Comparison of ENCODE assay signal across 16 mouse cellular contexts in the genomic region with DNA sequence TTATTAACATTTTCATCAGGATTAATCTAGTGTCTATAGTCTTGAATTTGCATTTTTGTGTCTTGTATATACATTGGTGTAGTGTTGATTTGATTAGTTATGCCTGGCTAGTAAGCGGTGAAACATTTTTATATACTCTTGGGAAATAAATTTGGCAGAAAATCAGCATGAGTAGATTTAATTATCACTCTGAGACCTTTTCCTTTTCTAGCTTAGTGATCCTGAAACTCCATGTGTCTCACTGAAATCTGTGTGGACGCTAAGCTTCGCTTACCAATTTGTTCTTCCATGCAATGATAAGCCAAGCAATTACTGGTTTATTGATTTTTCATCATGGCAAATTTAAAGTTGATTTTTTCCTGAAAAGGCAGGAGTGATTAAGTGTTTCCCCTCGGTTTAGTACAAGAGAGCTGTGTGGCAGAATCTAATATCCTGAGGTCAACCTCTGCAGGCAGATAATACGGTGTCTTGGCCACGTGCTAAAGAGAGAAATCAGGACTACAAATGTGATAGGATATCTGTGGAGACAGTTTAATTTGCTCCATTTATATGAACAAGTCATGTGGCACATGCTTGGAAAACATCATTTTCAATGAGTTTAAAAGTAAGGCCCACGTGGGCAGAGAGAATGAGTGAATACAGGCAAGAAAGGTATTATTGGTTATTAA.
A peak's percentile ranks its signal among the peaks of the same experiment; 100 is the strongest.
DNase-seq lines count a peak whose midpoint lies in the region; ATAC-seq and TF ChIP-seq lines count a peak whose summit lies in the region.
"Had no signal": no experiment of that assay in that cellular context is flagged by ENCODE, and none has a peak within 500 bp of the region (broad histone marks: within the 10 kb centered on the region; RNA-seq: fewer than 3 reads in every experiment).

No protein-coding gene starts in this region.

- 68% methylated on average over 7 of the region's 7 CpGs for WGBS in forebrain, embryonic 14.5 days
- WGBS in forebrain, postnatal 0 days, result 55% methylated on average over 7 of the region's 7 CpGs
- WGBS in embryonic facial prominence, embryonic 10.5 days, result 36% methylated on average over 7 of the region's 7 CpGs
- WGBS in hindbrain, postnatal 0 days, result 33% methylated on average over 7 of the region's 7 CpGs
- WGBS in neural tube, embryonic 14.5 days, result 26% methylated on average over 7 of the region's 7 CpGs

- no peak overlapping the region for H3K4me3 ChIP-seq in forebrain, embryonic 14.5 days (ENCODE audit: low read depth, low read length)
- no peak overlapping the region for H3K4me3 ChIP-seq in forebrain, postnatal 0 days (ENCODE audit: low read depth, low read length)
- H3K4me3 ChIP-seq in embryonic facial prominence, embryonic 10.5 days, result no peak overlapping the region
- no peak overlapping the region for H3K4me3 ChIP-seq in hindbrain, postnatal 0 days (ENCODE audit: low read length)
- no peak overlapping the region for H3K4me3 ChIP-seq in neural tube, embryonic 14.5 days (ENCODE audit: low read depth, low read length)
- H3K4me3 ChIP-seq: forebrain, embryonic 15.5 days; heart, adult 2 months had no signal

- peak; percentile 48 for DNase-seq in forebrain, embryonic 14.5 days (ENCODE audit: low spot score)
- no peak for DNase-seq in forebrain, postnatal 0 days
- peak; percentile 11 for DNase-seq in embryonic facial prominence, embryonic 10.5 days (ENCODE audit: low spot score)
- peak; percentile 34 for DNase-seq in hindbrain, postnatal 0 days (ENCODE audit: low spot score)
- DNase-seq in B cell, adult 2 months, result no peak
- no peak for DNase-seq in kidney, adult 18-20 months
- DNase-seq in kidney, adult 11 months, result no peak
- DNase-seq: cerebellum, postnatal 25 days; heart, adult 2 months; liver; lung, embryonic 14.5 days had no signal

- no peaks in the 10 kb centered on the region for H3K9me3 ChIP-seq in forebrain, embryonic 14.5 days (replicated peaks; ENCODE audit: control insufficient read depth, low read length)
- no peaks in the 10 kb centered on the region for H3K9me3 ChIP-seq in forebrain, postnatal 0 days (ENCODE audit: low read length)
- H3K9me3 ChIP-seq in embryonic facial prominence, embryonic 10.5 days, result no peaks in the 10 kb centered on the region
- H3K9me3 ChIP-seq in hindbrain, postnatal 0 days (ENCODE audit: low read length), result no peaks in the 10 kb centered on the region
- H3K9me3 ChIP-seq in neural tube, embryonic 14.5 days (ENCODE audit: control insufficient read depth, low read length), result no peaks in the 10 kb centered on the region
- H3K9me3 ChIP-seq: forebrain, embryonic 15.5 days had no signal

- H3K9ac ChIP-seq in forebrain, embryonic 14.5 days (ENCODE audit: low read length), result no peak overlapping the region
- H3K9ac ChIP-seq in forebrain, postnatal 0 days, result no peak overlapping the region
- no peak overlapping the region for H3K9ac ChIP-seq in hindbrain, postnatal 0 days (replicated peaks; ENCODE audit: low read length)
- no peak overlapping the region for H3K9ac ChIP-seq in neural tube, embryonic 14.5 days (replicated peaks; ENCODE audit: low read depth, low read length)
- H3K9ac ChIP-seq: forebrain, embryonic 15.5 days; lung, embryonic 14.5 days had no signal

- H3K4me1 ChIP-seq in forebrain, embryonic 14.5 days (ENCODE audit: control insufficient read depth, insufficient read depth, low read length), result 0 out of 2 replicates have a peak, but pooled peaks cover 3% of the 10 kb centered on the region
- no peaks in the 10 kb centered on the region for H3K4me1 ChIP-seq in forebrain, postnatal 0 days (ENCODE audit: insufficient read depth)
- peaks cover 28% of the 10 kb centered on the region for H3K4me1 ChIP-seq in embryonic facial prominence, embryonic 10.5 days
- no peaks in the 10 kb centered on the region for H3K4me1 ChIP-seq in hindbrain, postnatal 0 days (ENCODE audit: insufficient read depth, low read length)
- H3K4me1 ChIP-seq in neural tube, embryonic 14.5 days (ENCODE audit: control insufficient read depth, insufficient read depth, low read length), result no peaks in the 10 kb centered on the region

- ATAC-seq in forebrain, embryonic 14.5 days, result no peak
- ATAC-seq in forebrain, postnatal 0 days, result no peak
- ATAC-seq in hindbrain, postnatal 0 days, result 0 out of 2 replicates have a peak, but pooled peaks have one; percentile 24
- peak; percentile 88 for ATAC-seq in neural tube, embryonic 14.5 days (ENCODE audit: low read depth)
- ATAC-seq: forebrain, embryonic 15.5 days; Patski had no signal

- no peak overlapping the region for H3K4me2 ChIP-seq in forebrain, embryonic 14.5 days (ENCODE audit: low read length)
- no peak overlapping the region for H3K4me2 ChIP-seq in forebrain, postnatal 0 days (ENCODE audit: low read depth)
- no peak overlapping the region for H3K4me2 ChIP-seq in hindbrain, postnatal 0 days (ENCODE audit: low read depth, low read length)
- no peak overlapping the region for H3K4me2 ChIP-seq in neural tube, embryonic 14.5 days (ENCODE audit: low read depth, low read length)
- H3K4me2 ChIP-seq: forebrain, embryonic 15.5 days; lung, embryonic 14.5 days had no signal

- H3K27me3 ChIP-seq in forebrain, embryonic 14.5 days (replicated peaks; ENCODE audit: control insufficient read depth, insufficient read depth, low read length), result no peaks in the 10 kb centered on the region
- no peaks in the 10 kb centered on the region for H3K27me3 ChIP-seq in forebrain, postnatal 0 days (ENCODE audit: insufficient read depth, low read length)
- H3K27me3 ChIP-seq in embryonic facial prominence, embryonic 10.5 days (replicated peaks; ENCODE audit: low read depth, poor library complexity, severe bottlenecking), result no peaks in the 10 kb centered on the region
- no peaks in the 10 kb centered on the region for H3K27me3 ChIP-seq in hindbrain, postnatal 0 days (ENCODE audit: insufficient read depth, low read length)
- H3K27me3 ChIP-seq in neural tube, embryonic 14.5 days (ENCODE audit: control insufficient read depth, insufficient read depth, low read length), result no peaks in the 10 kb centered on the region
- H3K27me3 ChIP-seq: forebrain, embryonic 15.5 days; Patski had no signal

- TF ChIP-seq CTCF in forebrain, postnatal 0 days (IDR thresholded peaks at IDR 0.05; ENCODE audit: low read depth), result no peak
- TF ChIP-seq CTCF in hindbrain, postnatal 0 days (IDR thresholded peaks at IDR 0.05; ENCODE audit: low read depth), result no peak

- no peaks in the 10 kb centered on the region for H3K36me3 ChIP-seq in forebrain, embryonic 14.5 days (ENCODE audit: control insufficient read depth, insufficient read depth, low read length)
- H3K36me3 ChIP-seq in forebrain, postnatal 0 days (ENCODE audit: insufficient read depth), result no peaks in the 10 kb centered on the region
- H3K36me3 ChIP-seq in embryonic facial prominence, embryonic 10.5 days (replicated peaks), result no peaks in the 10 kb centered on the region
- no peaks in the 10 kb centered on the region for H3K36me3 ChIP-seq in hindbrain, postnatal 0 days (ENCODE audit: insufficient read depth, low read length)
- H3K36me3 ChIP-seq in neural tube, embryonic 14.5 days (ENCODE audit: control insufficient read depth, insufficient read depth, low read length), result no peaks in the 10 kb centered on the region
- H3K36me3 ChIP-seq: forebrain, embryonic 15.5 days had no signal

- H3K27ac ChIP-seq in forebrain, embryonic 14.5 days (ENCODE audit: low read depth, low read length), result no peak overlapping the region
- no peak overlapping the region for H3K27ac ChIP-seq in forebrain, postnatal 0 days (ENCODE audit: low read depth, low read length)
- no peak overlapping the region for H3K27ac ChIP-seq in embryonic facial prominence, embryonic 10.5 days (replicated peaks)
- H3K27ac ChIP-seq in hindbrain, postnatal 0 days, result no peak overlapping the region
- H3K27ac ChIP-seq in neural tube, embryonic 14.5 days (ENCODE audit: low read depth, low read length), result no peak overlapping the region
- H3K27ac ChIP-seq: forebrain, embryonic 15.5 days; heart, adult 2 months; kidney, postnatal 0 days; macrophage had no signal

Comparison
In these comparisons a context has a peak if more than half of its experiments do, and no peak if none do; other contexts are left out.
1. DNase-seq: peak in forebrain, embryonic 14.5 days (single experiment), embryonic facial prominence, embryonic 10.5 days (single experiment) and hindbrain, postnatal 0 days (single experiment); none in forebrain, postnatal 0 days (single experiment), B cell, adult 2 months (0 of 2), kidney, adult 18-20 months (single experiment) and kidney, adult 11 months (single experiment).
2. ATAC-seq: peak in hindbrain, postnatal 0 days (single experiment) and neural tube, embryonic 14.5 days (single experiment); none in forebrain, embryonic 14.5 days (single experiment) and forebrain, postnatal 0 days (single experiment).